Mouse (Mus musculus): ENCODE data around the gene Ccm2l.

DNA sequence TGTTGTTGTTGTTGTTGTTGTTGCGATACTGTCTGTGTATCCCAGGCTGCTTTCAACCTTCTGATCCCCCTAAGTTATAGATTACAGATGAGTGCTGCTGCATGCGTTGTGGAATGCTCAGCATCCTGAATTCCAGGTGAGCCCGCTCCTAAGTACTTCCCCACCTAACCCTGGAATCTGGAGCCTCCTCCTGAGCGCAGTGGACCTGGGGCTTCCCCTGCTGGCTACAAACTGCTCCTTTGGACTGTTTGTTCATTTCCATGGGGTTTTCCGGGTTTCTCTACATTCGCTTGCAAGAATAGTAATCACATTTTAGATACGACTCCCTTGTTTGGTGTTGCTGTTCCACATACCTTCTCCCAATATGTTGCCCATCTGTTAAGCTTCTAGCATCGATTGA, 17.5 kb downstream of the Ccm2l start:
- no peak for TF ChIP-seq POLR2A (IDR thresholded peaks at IDR 0.05; ENCODE audit: insufficient read depth, low read depth, low read length)
- TF ChIP-seq CTCF (IDR thresholded peaks at IDR 0.05; ENCODE audit: insufficient read depth, low read depth, low read length), result no peak

Measured in olfactory bulb, adult 2 months (tissue).